In the genomic region with DNA sequence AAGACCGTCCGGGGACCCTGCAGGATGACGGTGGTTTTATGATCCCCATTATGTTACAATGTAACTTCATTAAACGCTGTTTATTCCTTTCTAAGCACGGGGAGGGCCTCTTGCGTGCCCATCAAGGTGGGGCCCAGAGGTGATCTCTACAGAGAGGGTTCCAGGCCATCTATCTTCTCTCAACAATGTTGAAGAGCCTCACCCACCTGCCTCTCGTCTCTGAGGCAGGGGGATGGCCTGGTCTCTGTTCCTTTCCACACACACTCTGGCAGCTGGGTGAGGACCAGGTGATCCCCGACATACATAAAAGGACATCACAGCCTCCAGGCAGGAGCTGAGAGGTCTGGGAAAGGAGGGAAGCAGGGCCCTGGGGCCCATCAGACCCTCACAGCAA, we compare ENCODE assay signal across 8 mouse cellular contexts.
DNase-seq lines count a peak whose midpoint lies in the region; ATAC-seq and TF ChIP-seq lines count a peak whose summit lies in the region.

No protein-coding gene starts in this region.

- H3K9me3 ChIP-seq in heart, embryonic 16.5 days (replicated peaks; ENCODE audit: control insufficient read depth, low read length): no peaks in the 10 kb centered on the region
- no peaks in the 10 kb centered on the region for H3K9me3 ChIP-seq in forebrain, embryonic 13.5 days (replicated peaks)
- no peaks in the 10 kb centered on the region for H3K9me3 ChIP-seq in limb, embryonic 11.5 days (ENCODE audit: control insufficient read depth, low read length)
- no peaks in the 10 kb centered on the region for H3K9me3 ChIP-seq in neural tube, embryonic 12.5 days

- no peak for TF ChIP-seq POLR2A in kidney, adult 2 months (IDR thresholded peaks at IDR 0.05; ENCODE audit: low read depth, low read length)

- H3K4me3 ChIP-seq in heart, embryonic 16.5 days (ENCODE audit: low read length): no peak overlapping the region
- 0 out of 2 replicates have a peak overlapping the region, but pooled peaks have one; percentile 32 for H3K4me3 ChIP-seq in forebrain, embryonic 13.5 days
- H3K4me3 ChIP-seq in limb, embryonic 11.5 days (ENCODE audit: low read depth, low read length): no peak overlapping the region; the same call in 1 of the 2 replicates
- no peak overlapping the region for H3K4me3 ChIP-seq in neural tube, embryonic 12.5 days
- H3K4me3 ChIP-seq in kidney, adult 2 months (ENCODE audit: insufficient read depth, low read depth, low read length): no peak overlapping the region

- H3K36me3 ChIP-seq in heart, embryonic 16.5 days (ENCODE audit: control insufficient read depth, insufficient read depth): no peaks in the 10 kb centered on the region
- no peaks in the 10 kb centered on the region for H3K36me3 ChIP-seq in forebrain, embryonic 13.5 days (ENCODE audit: poor library complexity, severe bottlenecking)
- no peaks in the 10 kb centered on the region for H3K36me3 ChIP-seq in limb, embryonic 11.5 days (ENCODE audit: control insufficient read depth, insufficient read depth, low read length)
- no peaks in the 10 kb centered on the region for H3K36me3 ChIP-seq in neural tube, embryonic 12.5 days
- H3K36me3 ChIP-seq in kidney, adult 2 months (ENCODE audit: control insufficient read depth, insufficient read depth, low read length): no peaks in the 10 kb centered on the region

- DNase-seq in heart, postnatal 10 days: no peak
- no peak for DNase-seq in limb, embryonic 11.5 days (ENCODE audit: low spot score)
- no peak for DNase-seq in spleen, postnatal 10 days (ENCODE audit: low spot score in 2 of 2)
- no peak for DNase-seq in kidney, adult 2 months
- no peak for DNase-seq in gastrocnemius, postnatal 36 days

- no peak overlapping the region for H3K27ac ChIP-seq in heart, embryonic 16.5 days (ENCODE audit: low read length)
- H3K27ac ChIP-seq in forebrain, embryonic 13.5 days: peak overlapping the region; percentile 83
- H3K27ac ChIP-seq in limb, embryonic 11.5 days (replicated peaks; ENCODE audit: low read depth, low read length): peak overlapping the region; percentile 23
- peak overlapping the region; percentile 75 for H3K27ac ChIP-seq in neural tube, embryonic 12.5 days
- no peak overlapping the region for H3K27ac ChIP-seq in kidney, adult 2 months (ENCODE audit: insufficient read depth, low read depth, low read length)

- WGBS in heart, embryonic 16.5 days: 36% methylated on average over 8 of the region's 8 CpGs
- 22% methylated on average over 8 of the region's 8 CpGs for WGBS in forebrain, embryonic 13.5 days
- 1% methylated on average over 8 of the region's 8 CpGs for WGBS in limb, embryonic 11.5 days
- 3% methylated on average over 8 of the region's 8 CpGs for WGBS in neural tube, embryonic 12.5 days
- WGBS in kidney, adult 2 months: 31% methylated on average over 8 of the region's 8 CpGs

- no peak for TF ChIP-seq CTCF in kidney, adult 2 months (conservative IDR thresholded peaks at IDR 0.05; ENCODE audit: insufficient read depth, insufficient read length, low read depth, low read length)

- no peak for ATAC-seq in heart, embryonic 16.5 days (replicated peaks; ENCODE audit: extremely low read depth, insufficient read depth, low FRiP score)
- ATAC-seq in forebrain, embryonic 13.5 days: no peak; the same call in 1 of the 2 replicates
- no peak; the same call in 1 of the 2 replicates for ATAC-seq in limb, embryonic 11.5 days (ENCODE audit: insufficient number of reproducible peaks, low FRiP score, low TSS enrichment, low read depth)
- peak; percentile 60; the same call in 1 of the 2 replicates for ATAC-seq in neural tube, embryonic 12.5 days (ENCODE audit: low FRiP score, low read depth)

- peak overlapping the region; percentile 70 for H3K4me2 ChIP-seq in heart, embryonic 16.5 days (ENCODE audit: low read depth, low read length)
- peak overlapping the region; percentile 69 for H3K4me2 ChIP-seq in forebrain, embryonic 13.5 days
- peak overlapping the region; percentile 51; the same call in 1 of the 2 replicates for H3K4me2 ChIP-seq in limb, embryonic 11.5 days (ENCODE audit: low read depth, severe bottlenecking)
- peak overlapping the region; percentile 63 for H3K4me2 ChIP-seq in neural tube, embryonic 12.5 days (replicated peaks)

- peak overlapping the region; percentile 65; the same call in 1 of the 2 replicates for H3K9ac ChIP-seq in heart, embryonic 16.5 days (ENCODE audit: low read length)
- no peak overlapping the region; the same call in 1 of the 2 replicates for H3K9ac ChIP-seq in forebrain, embryonic 13.5 days
- no peak overlapping the region for H3K9ac ChIP-seq in limb, embryonic 11.5 days (ENCODE audit: low read length)
- no peak overlapping the region for H3K9ac ChIP-seq in neural tube, embryonic 12.5 days

- 0 out of 2 replicates have a peak, but pooled peaks cover 2% of the 10 kb centered on the region for H3K27me3 ChIP-seq in heart, embryonic 16.5 days (ENCODE audit: control insufficient read depth, insufficient read depth, low read length)
- H3K27me3 ChIP-seq in forebrain, embryonic 13.5 days: peaks cover 5% of the 10 kb centered on the region; the same call in 1 of the 2 replicates
- no peaks in the 10 kb centered on the region for H3K27me3 ChIP-seq in limb, embryonic 11.5 days (ENCODE audit: control insufficient read depth, insufficient read depth, low read length)
- no peaks in the 10 kb centered on the region for H3K27me3 ChIP-seq in neural tube, embryonic 12.5 days (replicated peaks)
- H3K27me3 ChIP-seq in kidney, adult 2 months (replicated peaks; ENCODE audit: control insufficient read depth, insufficient read depth, low read length): no peaks in the 10 kb centered on the region

- peaks cover 25% of the 10 kb centered on the region for H3K4me1 ChIP-seq in heart, embryonic 16.5 days (ENCODE audit: control insufficient read depth, insufficient read depth, low read length)
- H3K4me1 ChIP-seq in forebrain, embryonic 13.5 days: peaks cover 34% of the 10 kb centered on the region
- H3K4me1 ChIP-seq in limb, embryonic 11.5 days (ENCODE audit: control insufficient read depth, insufficient read depth, low read length): peaks cover 27% of the 10 kb centered on the region
- peaks cover 49% of the 10 kb centered on the region for H3K4me1 ChIP-seq in neural tube, embryonic 12.5 days
- H3K4me1 ChIP-seq in kidney, adult 2 months (ENCODE audit: control insufficient read depth, insufficient read depth, low read length): no peaks in the 10 kb centered on the region

- intact Hi-C loops in heart, postnatal 10 days (cut with DNase I): loop anchor here (5.0 kb wide), 1 partner anchor 108 kb away; no protein-coding TSS in a partner anchor
- intact Hi-C loops in gastrocnemius, postnatal 36 days (cut with DNase I): loop anchor here (5.0 kb wide), 1 partner anchor 53 kb away; no protein-coding TSS in a partner anchor

Comparison
In these comparisons a context has a peak if more than half of its experiments do, and no peak if none do; other contexts are left out.
1. H3K27ac ChIP-seq: peak in forebrain, embryonic 13.5 days (single experiment), limb, embryonic 11.5 days (single experiment) and neural tube, embryonic 12.5 days (single experiment); none in heart, embryonic 16.5 days (single experiment) and kidney, adult 2 months (single experiment).
2. Peak in every context shown above with its lines, with median percentiles within 50 percentile points of each other: H3K4me2 ChIP-seq.